Mouse (Mus musculus) urinary bladder, postnatal 25 days (tissue): ENCODE data around the gene Mtfr2.

Source experiments
- DNase-seq: peaks from one replicate; pipeline ENCODE4 v3.0.0; 2022; ENCODE audit warnings: low spot score

Gene Mtfr2

DNA sequence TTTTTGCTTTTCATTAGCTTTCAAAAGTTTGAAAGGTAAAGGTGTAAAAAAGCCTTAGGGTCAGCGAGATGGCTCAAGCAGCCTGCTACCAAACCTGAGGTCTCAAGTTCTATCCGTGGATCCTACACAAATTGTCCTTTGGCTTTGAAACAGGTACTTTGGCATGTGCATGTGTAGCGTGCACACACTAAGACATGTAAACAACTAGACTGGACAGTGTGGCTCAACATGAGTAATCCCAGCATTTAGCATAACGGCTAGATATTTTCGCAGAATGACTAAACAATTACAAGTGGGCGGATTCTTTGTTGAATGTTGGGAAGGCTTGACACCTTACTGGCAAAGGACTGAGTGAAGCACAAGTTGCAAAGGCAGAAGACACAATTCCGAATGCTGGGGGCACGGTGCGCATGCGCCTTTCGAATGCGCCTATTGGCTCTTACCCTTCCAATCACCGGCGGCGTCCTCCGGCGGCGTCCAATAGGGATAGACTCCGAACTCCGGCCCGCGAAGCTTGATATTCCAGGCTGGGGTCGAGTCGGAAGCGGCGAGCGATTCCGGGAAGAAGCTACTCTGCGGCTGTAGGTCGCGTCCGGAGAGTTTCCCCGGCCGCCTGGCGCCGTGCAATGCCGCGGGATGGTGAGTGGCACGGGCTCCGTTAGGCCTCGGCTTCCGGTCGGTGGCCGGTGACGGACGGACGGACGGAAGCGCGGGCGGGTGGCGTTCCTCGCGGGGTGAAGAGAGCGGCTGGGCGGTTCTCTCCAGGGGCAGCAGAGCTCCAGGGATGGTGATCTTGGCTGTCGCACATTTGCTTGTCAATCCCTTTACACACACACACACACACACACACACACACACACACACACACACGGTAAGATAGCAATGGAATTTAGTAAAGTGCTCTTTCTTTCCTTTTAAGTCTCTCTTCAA, at the start of gene Mtfr2:
Gene Mtfr2, plus strand, starts transcription at position 486 of the 930 bp plus-strand sequence.
- DNase-seq, result peak; percentile 84

DNA sequence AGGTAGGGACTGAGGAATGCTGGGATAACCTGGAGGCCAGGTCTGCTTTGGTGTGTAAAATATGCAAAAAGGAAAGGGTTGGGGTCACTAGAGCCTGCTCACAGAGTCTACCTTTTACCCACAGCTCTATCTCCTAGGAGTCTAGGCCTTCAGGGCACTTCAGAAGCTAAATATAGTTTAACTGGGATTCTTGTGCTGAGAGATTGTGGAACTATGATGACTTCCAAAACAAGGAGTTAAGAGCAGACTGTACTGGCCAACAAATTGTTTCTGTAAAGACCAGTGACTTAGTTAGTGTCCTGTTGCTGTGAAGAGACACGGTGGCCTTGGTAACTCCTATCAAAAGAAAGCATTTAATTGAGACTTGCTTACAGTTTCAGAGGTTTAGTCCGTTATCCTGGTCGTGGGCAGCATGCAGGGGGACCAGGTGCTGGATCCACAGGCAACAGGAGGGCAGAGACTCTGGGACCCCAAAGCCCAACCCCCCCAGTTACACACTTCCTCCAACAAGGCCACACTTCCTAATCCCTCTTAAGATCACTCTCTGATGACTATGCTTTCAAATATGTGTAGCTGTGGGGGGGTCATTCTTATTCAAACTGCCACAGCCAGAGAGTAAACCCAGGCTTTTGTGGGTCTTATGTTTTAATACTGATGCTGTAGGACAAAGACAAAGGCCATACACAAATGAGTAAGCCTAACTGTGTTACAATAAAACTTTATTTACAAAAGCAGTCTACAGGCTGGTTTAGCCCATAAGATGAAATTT, 49.2 kb upstream of the Mtfr2 start:
- no peak for DNase-seq

DNA sequence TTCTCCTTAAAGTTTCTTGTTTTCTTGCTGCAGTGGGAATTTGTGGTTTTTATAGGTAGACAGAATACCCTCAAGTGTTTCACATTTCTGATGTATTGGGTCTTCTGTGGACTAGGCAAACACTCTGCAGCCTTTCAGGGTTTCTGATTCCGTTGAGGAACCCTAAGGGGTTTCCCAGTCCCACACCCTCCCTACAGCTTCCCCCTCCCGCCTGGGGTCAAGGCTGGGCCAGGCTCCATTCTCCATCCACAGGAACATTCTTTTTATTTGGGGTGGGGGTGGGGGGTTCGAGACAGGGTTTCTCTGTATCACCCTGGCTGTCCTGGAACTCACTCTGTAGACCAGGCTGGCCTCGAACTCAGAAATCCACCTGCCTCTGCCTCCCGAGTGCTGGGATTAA, 48.5 kb upstream of the Mtfr2 start:
- no peak for DNase-seq

DNA sequence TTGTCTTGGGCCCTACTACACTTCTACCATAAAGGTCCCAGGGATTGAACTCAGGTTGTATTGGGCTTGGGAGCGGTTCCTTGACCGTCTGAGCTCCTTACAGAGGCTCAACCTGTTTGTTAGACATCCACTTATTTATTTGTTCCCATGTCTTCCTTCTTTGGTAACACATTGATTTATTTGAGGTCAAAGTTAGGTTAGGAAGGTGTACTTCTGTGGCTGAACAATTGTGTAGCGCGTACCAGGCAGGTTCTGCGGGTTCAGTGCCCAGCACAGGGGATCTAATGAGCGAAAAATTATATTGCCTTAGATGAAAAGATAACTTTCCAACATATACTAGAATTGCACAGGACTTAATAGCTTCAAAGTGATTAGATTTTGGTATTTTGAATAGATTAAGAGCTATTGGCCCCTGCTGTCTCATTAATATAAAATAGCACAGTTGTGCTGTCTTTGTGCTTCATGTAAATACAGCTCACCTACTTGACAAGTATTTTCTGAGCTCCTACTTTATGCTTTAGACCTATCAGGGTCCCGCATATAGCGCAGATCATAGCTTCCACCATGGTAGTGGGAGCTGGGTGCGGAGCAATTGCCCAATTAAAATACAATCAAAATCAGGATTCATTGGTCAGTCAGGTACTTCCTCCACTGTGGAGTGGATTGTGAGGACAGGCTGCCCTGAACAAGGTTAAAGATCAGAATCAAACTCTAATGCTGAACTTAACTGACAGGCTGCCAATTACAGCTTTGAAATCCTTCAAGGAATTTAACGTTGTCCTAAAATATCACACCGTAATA, 36.4 kb upstream of the Mtfr2 start:
- DNase-seq, result peak; percentile 12

DNA sequence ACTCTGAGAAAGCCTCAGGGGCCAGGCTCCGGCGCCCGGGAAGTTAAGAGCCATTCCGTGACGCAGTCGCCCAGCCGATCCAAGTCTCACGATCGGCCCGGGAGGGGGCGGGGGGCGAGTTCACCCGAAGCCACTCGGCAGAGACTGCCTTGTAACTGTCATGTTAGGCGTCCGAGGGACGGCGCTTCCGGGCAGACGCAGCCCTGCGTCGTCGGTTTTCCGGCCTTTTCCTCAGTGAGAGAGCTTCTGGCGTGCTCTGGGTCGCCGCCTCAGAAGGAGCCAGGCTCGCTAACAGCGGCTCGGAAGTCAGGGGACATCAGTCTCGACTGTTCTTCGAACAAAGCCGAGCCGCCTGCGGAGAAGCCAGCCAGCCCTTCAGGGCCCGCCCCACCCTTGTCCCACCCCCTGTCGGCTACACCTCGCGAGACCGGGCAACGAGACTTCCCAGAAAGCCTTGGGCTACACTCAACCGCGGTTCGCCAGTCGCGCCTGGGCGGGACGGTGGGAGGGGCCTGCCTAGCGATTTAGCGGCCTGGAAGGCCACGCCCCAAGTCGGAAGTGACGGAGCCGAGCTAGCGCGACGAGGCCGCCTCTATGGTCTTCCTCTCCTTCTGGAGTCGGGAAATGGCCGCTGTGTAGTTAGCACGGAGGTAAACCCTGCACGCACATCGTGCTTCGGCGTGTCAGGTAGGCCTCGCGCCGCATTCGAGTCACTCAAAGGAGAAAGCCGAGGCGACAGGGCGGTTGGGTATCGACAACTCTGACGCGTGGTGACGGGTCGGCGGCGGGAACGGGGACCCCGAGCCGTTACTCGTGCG, 35.4 kb upstream of the Mtfr2 start, which contains the start of gene Bclaf1:
Gene Bclaf1, plus strand, starts transcription at position 552 of the 818 bp plus-strand sequence.
- peak; percentile 99 for DNase-seq

DNA sequence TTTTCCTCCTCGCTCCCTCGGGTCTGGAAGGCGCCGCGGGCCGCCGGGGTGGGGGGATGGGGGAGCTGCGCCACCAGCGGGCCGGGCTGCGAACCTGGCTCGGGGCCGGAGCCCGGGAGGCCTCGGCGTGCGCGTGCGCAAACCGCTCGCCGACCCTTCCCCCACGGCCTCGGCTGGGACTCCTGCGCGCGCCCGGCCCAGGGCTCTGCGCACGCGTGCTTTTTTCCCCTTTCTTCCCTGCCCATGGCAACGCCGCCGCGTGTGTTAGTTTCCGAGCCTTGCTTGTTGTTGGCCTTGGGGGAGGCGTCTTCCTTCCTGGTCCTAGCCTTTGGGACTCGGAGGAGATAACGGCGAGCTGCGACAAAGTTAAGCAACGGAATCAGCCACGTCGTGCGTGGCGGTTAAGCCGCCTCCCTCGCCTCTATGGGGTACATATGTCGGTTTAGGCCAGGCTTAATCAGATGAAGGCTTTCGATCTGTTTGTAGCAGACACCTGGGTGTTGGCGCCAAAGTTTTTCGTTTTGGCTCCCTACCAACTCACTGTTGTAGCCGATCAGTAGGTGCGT, 34.8 kb upstream of the Mtfr2 start:
- peak; percentile 88 for DNase-seq

DNA sequence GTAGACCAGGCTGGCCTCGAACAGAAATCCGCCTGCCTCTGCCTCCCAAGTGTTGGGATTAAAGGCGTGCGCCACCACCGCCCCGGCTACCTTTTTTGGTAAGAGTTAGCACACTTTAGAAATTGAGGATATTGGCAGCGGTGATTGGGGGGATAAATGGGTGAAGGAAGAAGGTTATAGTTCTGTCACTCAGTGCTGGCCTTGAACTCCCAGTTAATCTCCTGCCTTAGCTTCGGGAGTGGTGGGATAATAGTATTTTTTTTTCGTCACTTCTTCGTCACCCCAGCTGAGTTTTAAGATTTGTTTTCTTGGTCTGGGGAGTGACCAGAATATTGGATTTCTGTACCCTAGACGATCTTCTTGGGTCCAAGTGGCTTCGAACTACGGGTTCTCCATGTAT, 34.1 kb upstream of the Mtfr2 start:
- DNase-seq, result no peak

DNA sequence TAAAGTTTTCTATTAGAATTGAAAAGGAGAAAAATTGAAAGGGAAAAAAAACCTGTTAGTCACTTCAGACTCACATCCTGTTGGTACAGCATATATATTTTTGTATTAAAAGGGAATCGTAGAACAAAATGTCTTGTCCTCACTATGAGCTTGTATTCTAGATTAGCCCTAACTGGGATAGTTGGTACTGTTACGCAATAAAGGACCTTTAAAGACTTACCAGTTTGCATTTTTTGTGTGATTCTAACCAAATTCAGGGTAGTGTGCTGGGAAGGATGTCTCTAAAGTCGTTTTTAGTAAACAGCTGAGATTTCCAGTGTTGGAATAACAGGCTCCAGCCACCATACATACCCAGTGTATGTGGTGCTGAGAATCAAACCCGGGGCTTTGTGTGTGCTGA, 33.6 kb upstream of the Mtfr2 start:
- DNase-seq, result no peak

DNA sequence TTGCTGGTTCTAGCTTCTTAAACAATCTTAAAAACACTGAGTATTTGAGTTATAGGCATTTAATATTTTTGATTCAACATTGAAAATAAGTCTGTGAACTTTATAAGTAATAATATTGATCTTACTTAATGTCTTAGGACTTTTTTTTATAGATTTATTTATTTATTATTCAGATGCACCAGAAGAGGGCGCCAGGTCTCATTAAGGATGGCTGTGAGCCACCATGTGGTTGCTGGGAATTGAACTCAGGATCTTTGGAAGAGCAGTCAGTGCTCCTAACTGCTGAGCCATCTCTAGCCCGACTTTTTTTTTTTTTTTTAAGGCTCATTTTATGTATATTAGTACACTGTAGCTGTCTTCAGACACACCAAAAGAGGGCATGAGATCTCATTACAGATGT, 32.8 kb upstream of the Mtfr2 start:
- DNase-seq, result no peak

DNA sequence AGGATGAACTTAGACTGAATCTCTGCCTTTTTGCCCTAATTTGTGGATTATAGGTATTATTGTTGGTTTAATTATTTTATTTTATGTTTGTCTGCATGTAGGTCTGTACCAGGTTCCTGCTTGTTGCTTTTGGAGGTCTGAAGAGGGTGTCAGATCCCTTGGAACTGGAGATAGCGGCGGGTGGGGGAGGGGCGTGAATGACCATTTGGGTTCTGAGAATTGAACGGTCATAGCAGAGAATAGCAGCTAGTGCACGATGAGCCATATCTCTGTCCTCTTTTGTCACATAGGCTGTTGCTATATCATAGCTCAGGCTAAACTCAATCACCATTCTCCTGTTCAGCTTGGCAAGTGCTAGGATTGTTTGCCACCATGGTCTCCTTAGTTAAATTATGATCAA, 30.1 kb upstream of the Mtfr2 start:
- no peak for DNase-seq

DNA sequence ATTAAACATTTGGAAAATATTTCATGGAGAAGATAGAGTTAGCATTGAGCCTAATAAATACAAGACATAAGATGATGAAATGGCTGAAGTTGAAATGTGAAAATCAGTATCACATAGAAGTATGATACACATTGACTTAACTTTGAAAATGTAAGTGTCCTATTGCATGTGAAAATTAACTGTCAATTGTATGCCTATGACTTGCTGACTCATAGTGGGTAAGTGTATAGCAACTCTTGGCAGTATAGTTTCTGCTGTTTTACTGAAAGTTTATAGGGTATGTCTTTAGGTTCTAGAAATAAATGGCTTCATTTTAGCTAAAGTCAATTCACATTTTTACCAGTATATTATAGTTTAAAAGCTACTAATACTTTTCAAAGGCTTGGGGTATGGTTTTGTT, 21.3 kb upstream of the Mtfr2 start:
- DNase-seq, result no peak

DNA sequence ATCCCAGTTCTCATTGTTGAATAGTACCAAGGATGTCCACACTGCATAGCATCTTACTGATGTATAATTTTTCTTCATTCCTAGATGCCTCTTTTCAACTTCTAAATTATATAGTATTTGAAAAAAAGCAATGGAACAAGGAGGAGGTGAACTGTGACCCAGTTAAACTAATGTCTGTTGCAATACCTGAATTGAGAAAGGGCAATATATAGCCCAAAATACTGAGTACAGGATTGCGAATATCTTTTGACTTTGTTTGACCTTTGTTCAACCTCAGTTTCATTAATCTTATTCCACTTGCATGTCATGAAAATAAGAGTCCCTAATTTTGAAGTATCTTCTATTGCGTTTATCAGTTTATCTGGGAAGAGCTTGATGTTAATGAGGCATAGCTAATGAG, 16.3 kb upstream of the Mtfr2 start:
- DNase-seq, result no peak

DNA sequence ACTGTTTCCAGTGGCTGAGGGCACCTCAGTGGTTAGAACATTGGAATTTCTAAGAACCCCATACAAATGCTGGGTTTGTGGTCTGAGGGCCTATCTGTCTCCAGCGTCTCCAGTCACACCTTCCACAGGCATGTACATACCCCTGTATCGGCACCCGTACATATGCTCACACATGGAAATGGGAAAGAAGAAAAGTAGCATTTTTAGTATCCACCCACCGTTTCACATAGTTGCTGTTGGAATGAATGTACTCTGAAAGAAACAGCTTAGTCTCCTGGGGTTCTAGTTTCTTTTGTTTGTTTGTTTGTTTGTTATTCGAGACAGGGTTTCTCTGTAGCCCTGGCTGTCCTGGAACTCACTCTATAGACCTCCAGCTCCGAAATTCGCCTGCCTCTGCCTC, 9.7 kb upstream of the Mtfr2 start:
- DNase-seq, result no peak

DNA sequence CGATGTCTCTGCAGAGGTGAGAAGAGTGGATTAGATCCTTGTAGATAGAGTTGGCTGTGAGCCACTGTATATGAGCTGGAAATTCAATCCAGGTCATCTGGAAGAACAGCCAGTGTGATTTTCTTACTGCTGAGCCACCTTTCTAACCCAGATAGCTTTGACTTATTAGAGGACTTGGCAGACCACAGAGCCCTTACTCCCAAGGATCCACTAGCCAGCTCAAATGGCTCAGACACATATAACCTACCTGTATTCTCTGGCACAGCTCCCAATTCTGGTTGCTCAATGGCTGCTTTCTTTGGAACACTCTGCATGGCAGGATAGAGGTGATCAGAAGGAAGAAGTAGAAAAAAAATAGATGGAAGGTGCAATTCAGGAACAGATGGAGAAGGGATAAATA, 1.8 kb upstream of the Mtfr2 start:
- no peak for DNase-seq

DNA sequence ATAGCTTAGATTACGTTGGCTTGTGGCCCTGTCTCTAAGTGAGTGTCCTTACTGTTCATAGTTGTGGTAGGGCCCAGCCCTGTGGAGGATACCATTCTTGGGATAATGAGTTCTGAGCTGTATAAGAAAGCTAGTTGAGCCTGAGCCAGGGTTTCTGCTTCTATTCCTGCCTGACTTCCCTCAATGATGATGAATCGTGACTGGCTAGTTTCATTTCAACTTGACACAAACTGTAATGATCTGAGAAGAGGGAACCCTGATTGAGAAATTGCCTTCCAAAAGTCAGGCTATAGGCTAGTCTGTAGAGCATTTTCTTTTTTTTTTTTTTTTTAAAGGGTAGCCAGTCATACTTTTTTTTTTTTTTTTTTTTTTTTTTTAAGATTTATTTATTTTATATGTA, 1.3 kb downstream of the Mtfr2 start:
- DNase-seq, result no peak

DNA sequence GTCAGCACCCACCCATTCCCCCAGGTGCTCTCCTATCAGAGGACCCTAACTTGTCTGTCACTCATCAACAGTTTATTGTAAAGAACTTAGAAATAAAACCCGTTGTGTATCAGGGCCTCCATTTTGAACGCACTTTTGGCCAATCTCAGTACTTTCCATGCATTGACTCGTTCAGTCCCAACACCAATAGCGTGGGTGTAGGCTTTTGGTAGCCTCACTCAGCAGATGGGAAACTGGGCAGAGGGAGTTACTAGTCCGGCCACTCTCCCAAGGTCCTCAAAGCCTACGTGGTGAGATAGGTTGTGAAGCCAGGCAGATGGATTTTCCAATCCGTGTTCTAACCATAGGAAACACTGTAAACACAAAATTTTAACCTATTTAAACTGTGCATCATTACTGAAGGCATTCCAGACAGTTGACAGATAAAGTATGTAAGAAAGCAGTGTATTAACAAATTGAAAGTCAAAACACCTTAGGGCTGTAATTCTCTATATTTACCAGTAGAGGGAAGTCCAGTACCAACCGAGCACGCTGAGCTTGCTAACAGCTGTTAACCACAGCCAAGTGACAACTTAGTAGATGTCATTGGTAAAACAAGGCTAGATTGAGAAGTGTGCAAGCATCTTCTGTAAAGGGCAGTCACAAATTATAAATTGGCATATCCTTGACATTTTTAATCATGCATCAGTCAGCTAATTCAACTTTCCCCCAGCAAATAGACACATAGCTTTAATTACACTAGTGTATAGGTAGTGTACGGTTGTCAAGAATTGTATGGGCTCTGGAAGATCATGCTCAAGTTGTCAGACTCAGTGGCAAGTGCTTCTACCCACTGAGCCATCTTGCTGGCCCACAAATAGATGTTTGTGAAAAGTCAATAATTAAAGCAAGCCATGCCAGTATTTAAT, 14.2 kb downstream of the Mtfr2 start:
- DNase-seq, result no peak

DNA sequence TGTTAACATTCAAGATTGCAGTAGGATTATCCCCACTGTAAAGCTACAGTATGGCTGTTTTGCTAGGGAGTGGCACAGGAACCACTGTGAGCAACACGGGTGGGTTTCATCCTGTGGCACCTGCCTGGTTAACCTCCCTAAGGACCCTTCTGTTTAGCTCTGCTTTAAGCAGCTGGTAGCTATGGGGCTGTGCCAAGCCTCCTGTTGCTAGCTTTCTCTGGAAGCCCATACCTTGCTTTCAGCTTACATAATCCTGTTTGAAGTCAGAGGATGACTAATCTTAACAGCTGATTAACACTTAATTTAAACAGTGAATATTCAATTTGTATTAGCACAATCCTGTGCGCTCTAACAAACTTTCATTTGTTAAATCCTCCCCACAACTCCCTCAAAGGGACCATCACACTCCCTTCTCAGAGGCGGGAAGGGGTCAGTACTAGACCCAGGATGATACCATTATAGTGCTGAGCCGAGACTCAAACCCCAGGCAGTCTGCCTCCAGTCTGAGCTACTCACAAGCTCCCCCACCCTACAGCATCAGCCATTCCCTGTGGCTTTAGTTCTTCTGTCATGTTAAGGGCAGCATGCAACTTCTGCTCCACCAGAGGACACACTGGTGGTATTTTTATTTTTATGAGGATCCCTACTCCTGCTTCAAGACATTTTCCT, 15.0 kb downstream of the Mtfr2 start:
- no peak for DNase-seq

DNA sequence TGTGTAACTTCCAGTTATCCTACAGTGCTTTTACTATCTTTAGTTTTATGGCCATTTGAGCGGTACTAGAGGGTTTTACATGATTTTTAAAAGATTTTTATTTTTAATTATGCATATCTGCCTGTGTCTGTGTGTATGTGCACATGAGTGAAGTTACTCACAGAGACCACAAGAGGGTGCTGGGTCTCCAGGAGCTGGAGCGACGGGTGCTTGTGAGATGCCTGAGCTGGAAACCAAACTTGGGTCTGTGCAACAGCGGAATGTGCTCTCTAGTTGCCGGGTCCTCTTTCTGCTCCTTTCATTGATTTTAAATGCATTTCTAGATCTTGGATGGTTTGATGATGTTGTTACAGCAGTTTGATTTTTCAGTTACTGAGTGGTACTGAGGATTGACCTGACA, 24.5 kb downstream of the Mtfr2 start:
- DNase-seq, result no peak

DNA sequence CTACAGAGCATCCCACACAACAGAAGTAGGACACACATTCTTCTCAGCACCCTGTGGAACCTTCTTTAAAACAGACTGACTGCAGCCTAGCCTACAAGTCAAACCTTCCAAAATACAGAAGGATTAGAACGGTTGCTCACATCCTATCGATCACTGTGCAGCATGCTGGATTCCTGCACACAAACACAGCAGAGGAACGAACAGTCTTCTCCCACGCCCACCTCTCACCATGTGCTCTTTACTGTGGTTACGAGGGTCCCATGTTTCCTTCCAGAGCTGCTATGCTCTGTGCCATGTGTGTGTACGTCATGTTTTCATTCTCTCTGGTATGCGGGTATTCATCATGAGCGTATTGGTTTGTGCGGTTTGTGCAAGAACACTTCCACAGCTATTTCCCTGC, 30.1 kb downstream of the Mtfr2 start:
- DNase-seq, result no peak
